Mouse (Mus musculus) thymus, postnatal 10 days (tissue): Measurements from ENCODE around the gene Trim33.
A peak's percentile ranks its signal among the peaks of the same experiment; 100 is the strongest.

Source experiments
- DNase-seq, 2 experiments: peaks; one replicate each; pipeline ENCODE4 v3.0.0; 2021; ENCODE audit warnings: low spot score in 2 of 2

The Trim33 gene

DNA sequence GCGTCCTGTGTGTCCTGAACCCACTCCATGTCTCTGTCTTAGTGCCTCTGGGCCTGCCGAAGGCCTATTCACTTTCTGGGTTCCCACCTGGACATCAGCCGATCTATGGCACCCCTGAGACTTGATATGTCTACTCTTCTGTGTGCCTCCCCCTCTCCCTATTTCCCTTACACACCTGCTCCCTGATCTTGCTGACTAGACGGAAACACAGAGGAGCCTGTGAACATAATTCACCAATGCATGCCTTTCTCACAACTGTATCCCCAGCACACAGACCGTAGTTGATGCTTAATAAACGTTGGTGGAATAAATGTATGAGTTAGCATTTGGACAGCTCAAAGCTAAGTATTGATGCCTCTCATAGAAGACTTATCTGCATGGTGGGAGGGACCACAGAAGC is 121.7 kb downstream of the Trim33 start:
- DNase-seq = no peak

DNA sequence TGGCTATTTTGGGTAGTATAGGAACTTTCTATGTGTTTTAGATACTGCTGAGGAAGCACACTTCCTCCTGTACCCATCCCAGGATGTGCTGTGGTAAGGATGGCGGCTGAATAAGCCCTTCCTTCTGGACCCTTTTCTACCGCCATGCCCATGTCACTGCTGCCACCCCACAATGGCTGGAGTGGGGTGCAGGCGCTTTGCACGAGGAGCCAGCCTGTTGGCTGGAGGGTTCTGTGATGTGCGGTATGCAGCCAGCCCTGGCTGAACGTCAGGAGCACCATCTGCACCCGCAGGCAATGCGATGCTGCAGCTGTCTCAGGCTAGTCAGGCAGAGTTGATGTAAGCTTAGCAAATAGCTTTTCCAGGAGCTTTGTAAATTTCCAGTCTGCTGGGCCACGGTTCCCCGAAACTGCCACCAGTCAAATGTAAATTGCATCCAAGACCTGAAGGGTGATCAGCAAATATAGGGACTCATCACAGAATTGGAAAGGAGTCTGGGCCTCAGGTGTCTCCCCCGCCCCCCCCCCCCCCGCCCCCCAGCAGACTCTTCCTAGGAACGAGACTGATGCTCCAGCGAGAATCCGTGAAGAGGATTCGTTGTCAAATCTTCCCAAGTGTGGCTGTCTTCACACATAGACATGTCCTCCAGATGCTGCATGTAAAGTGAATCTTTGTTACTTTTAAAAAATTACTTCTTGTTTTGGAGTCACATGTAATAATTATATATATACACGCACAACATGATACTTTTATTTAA is 122.4 kb downstream of the Trim33 start:
- peak; percentile 27 to 36 for DNase-seq

DNA sequence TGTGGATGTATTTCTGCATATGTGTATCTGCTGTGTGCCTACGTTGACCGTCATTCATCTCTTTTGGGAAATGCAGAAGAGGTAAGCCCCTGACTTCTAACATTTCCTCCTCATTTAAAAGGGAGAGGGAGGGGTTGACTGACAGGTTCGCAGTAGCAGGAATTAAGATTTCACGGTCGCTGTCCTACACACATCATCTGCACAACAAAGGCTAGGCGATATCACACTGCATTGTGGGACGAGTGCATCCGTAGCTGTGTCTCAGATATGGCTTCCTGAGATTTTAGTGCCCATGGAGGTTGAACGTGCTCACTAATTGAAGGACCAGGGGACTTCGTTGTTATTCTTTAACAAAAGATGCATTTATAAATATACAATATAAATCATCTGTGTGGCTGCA is 123.1 kb downstream of the Trim33 start:
- no peak for DNase-seq

DNA sequence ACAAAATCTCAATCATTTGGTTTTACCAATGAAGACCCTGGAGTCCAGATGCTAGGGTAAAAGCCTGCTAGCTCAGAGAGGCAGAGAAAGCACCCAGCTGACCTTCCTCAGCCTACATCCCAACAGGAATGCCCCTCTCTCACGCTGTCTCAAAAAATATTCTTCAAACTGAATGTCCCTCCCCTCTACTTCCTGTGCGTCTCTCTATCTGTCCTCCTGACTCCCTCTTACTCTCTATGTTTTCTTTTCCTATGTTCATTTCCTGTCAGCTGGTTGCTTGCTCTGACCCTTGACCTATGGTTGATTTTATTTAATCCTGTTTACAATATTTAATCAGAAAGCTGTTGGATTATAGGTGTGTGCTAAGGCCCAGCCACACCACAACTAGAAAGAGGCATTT is 126.0 kb downstream of the Trim33 start:
- DNase-seq = no peak

DNA sequence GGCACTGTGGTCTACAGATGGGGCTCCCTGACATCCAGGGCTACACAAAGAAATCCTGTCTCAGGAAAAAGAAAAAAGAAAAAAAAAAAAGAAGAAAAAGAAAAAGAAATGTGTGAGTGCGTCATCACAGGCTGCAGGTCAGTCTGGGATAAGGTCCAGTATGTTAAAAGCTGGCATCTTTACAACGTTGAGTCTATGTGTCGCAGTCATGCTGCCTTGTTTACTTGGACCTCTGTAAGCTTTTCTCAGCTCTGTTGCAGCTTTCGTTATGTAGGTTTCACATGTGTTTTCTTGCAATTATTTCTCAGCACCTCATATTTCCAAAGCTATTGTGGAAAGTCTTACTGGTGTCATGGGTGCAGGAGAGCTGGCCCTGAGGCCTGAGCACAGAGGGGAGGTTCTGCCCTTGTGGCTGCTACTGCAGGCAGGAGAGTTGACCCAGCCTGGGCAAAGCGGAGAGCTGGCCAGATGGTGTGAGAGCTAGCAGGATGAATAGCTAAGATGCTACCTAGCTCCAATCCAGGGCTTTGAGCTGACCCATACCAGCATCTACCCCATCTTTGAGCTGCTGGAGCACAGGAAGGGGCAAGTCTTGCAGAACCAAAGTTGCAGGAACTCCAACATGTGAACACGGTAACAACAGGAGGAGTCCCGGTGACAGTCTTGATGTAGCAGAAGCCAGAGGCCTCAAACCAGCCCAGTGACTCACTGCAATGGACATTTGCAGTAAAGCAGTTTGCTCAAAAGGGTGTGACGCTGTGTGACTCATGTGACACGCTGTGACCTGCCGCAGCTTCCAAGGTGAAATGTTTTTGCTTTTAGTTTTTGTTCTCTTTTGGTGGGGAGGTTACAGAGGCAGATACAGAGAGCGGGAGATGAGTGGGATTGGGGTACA is 127.0 kb downstream of the Trim33 start:
- no peak for DNase-seq
